Mouse (Mus musculus) left cerebral cortex, adult 18-20 months (tissue): ENCODE data around the gene Gabarapl2. TPM values are rescaled to one million over a fixed set of nuclear protein-coding genes. Genes with fewer than 3 reads are reported as not detected.
"Not testable (repeated sequence)": the region's sequence is repeated elsewhere in the genome, so short reads cannot be mapped to it uniquely, and the experiment has no call there.

Experiments used
- DNase-seq, 2 experiments: peaks; one replicate each; pipeline ENCODE4 v3.0.0; 2021 to 2022; ENCODE audit warnings: low spot score in 2 of 2, mixed read lengths in 1 of 2
- total RNA-seq, 2 experiments: library from RNA; stranded (reverse); gene quantifications; 2 replicates each; pipeline ENCODE4 v1.2.3; 2021

The Gabarapl2 gene
- total RNA-seq, 2 experiments from 2014 or later = 221 to 236 TPM

GRCm38 (mm10) chr8:111933348-111934076 lies 7.0 kb upstream of the Gabarapl2 start, which contains the start of gene Tmem231:
TSS of gene Tmem231 (minus strand) at chr8:111933881.
- DNase-seq = peak; percentile 84 to 94

- no peak for DNase-seq
Observed at GRCm38 (mm10) chr8:111934201-111934600, 6.3 kb upstream of the Gabarapl2 start.

- no peak for DNase-seq
Observed at GRCm38 (mm10) chr8:111937184-111937583, 3.3 kb upstream of the Gabarapl2 start.

- DNase-seq = not testable (repeated sequence)
Observed at GRCm38 (mm10) chr8:111938076-111938985, 2.2 kb upstream of the Gabarapl2 start.

- peak in 1 of 2 experiments; percentile 20 for DNase-seq
Observed at GRCm38 (mm10) chr8:111939516-111940142, 874 bp upstream of the Gabarapl2 start.

- peak; percentile 25 to 32 for DNase-seq
Observed at GRCm38 (mm10) chr8:111941101-111941454, 575 bp downstream of the Gabarapl2 start.

- DNase-seq = no peak
Observed at GRCm38 (mm10) chr8:111943544-111943943, 3.0 kb downstream of the Gabarapl2 start.

GRCm38 (mm10) chr8:111947144-111947543 lies 6.6 kb downstream of the Gabarapl2 start:
- DNase-seq = no peak

GRCm38 (mm10) chr8:111947954-111948353 lies 7.5 kb downstream of the Gabarapl2 start:
- no peak for DNase-seq

- no peak for DNase-seq
Observed at GRCm38 (mm10) chr8:111950846-111951245, 10.3 kb downstream of the Gabarapl2 start.

GRCm38 (mm10) chr8:111951317-111951716 lies 10.8 kb downstream of the Gabarapl2 start:
- DNase-seq = peak; percentile 65 to 69

- no peak for DNase-seq
Observed at GRCm38 (mm10) chr8:111951936-111952335, 11.4 kb downstream of the Gabarapl2 start.

GRCm38 (mm10) chr8:111954844-111955594 lies 14.5 kb downstream of the Gabarapl2 start:
- no peak for DNase-seq

- no peak for DNase-seq
Observed at GRCm38 (mm10) chr8:111955879-111956278, 15.4 kb downstream of the Gabarapl2 start.

GRCm38 (mm10) chr8:111957231-111957630 lies 16.7 kb downstream of the Gabarapl2 start:
- DNase-seq = no peak

- DNase-seq = no peak
Observed at GRCm38 (mm10) chr8:111960591-111961321, 20.3 kb downstream of the Gabarapl2 start.

GRCm38 (mm10) chr8:111961330-111961729 lies 20.8 kb downstream of the Gabarapl2 start:
- DNase-seq = no peak

- DNase-seq = no peak
Observed at GRCm38 (mm10) chr8:111962589-111962988, 22.1 kb downstream of the Gabarapl2 start.

- no peak for DNase-seq
Observed at GRCm38 (mm10) chr8:111963091-111963490, 22.6 kb downstream of the Gabarapl2 start.

- DNase-seq = no peak
Observed at GRCm38 (mm10) chr8:111963546-111963945, 23.0 kb downstream of the Gabarapl2 start.
